Mouse (Mus musculus) sigmoid colon, adult 10 weeks (tissue): ENCODE data around the gene Ier5. TPM values are rescaled to one million over a fixed set of nuclear protein-coding genes. Genes with fewer than 3 reads are reported as not detected.

Experiments used
- polyA plus RNA-seq: library from polyadenylated mRNA; stranded (reverse); fragments of 350-450 nt; fragmentation: Illumina TruSeq; extraction: RNeasy Lipid Tissue Mini Kit (QIAGEN cat#74804); gene quantifications from one replicate; pipeline ENCODE4 v1.2.3, GENCODE M21; 2014; ENCODE audit warnings: low read depth, low replicate concordance

Gene Ier5
- polyA plus RNA-seq, result 26.7 TPM

DNA sequence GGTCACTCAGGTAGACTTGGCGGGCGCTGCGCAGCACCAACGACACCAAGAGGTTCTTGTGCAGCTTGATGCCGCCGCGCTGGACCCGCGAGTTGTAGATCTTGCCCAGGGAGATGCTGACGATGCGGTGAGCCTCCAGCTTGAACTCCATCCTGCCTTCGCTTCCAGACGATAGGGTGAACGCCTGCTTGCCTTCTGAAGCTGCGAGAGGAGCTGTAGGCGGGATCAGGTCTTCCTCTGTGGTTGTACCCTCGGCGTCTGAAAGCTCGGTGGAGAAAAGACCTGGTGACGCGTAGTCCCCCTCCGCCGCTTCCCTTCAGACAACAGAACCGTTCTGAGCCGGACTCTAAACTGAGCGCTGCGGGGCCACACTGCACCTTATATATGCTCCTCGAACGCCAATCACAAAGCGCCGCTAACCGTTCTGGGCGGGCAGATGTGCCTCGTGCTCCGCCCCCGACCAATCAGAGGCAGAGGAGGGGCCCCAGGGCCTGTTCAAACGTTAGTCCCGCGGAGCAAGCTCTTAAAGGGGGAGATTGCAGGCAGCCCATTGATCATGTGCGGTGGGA, at the start of gene Ier5:
Ier5 (minus strand) TSS at position 357 of the 569 bp plus-strand sequence.

GRCm38 (mm10) chr1:155146572-155146980, 47.1 kb upstream of the Ier5 start, which contains the start of gene Mr1:
Gene Mr1, minus strand, starts transcription at chr1:155146814.

Other genes with a start within 250 kb of the Ier5 start
- 7.3 TPM for gene Cacna1e, start 215.1 kb downstream of the Ier5 start, polyA plus RNA-seq
- gene Mr1, start 47.2 kb upstream of the Ier5 start, polyA plus RNA-seq, result 19.7 TPM
- 11.0 TPM for gene Stx6, start 59.1 kb upstream of the Ier5 start, polyA plus RNA-seq
- 1.1 TPM for gene BC034090, start 144.8 kb upstream of the Ier5 start, polyA plus RNA-seq